Mouse (Mus musculus) granulocyte monocyte progenitor cell, adult 5-6 weeks (primary cell): Measurements from ENCODE around the gene Snta1. TPM values are rescaled to one million over a fixed set of nuclear protein-coding genes. Genes with fewer than 3 reads are reported as not detected.

ENCODE experiments used
- ATAC-seq: replicated peaks from 2 replicates; pipeline ENCODE4 v1.8.0; 2016; ENCODE audit warnings: mild to moderate bottlenecking, moderate TSS enrichment, inconsistent platforms; ENCODE audit not compliant: poor library complexity, severe bottlenecking
- total RNA-seq, 2 experiments: library from RNA; stranded (forward) in 1 of 2; stranded (reverse) in 1 of 2; fragments of 200-712, 200-1000 nt in 1 of 2; fragments of >200 nt in 1 of 2; fragmentation: Nextera tagmentation in 1 of 2; gene quantifications; 2 replicates each; pipeline ENCODE4 v1.2.3; 2014 to 2017

The Snta1 gene
- total RNA-seq, 2 experiments from 2014 or later: not detected

GRCm38 (mm10) chr2:154423548-154423947 lies 15.6 kb upstream of the Snta1 start:
- ATAC-seq: no peak

- no peak for ATAC-seq
Observed at GRCm38 (mm10) chr2:154422181-154422580, 14.3 kb upstream of the Snta1 start.

GRCm38 (mm10) chr2:154420942-154421731 lies 13.2 kb upstream of the Snta1 start:
- no peak for ATAC-seq

- ATAC-seq: no peak
Observed at GRCm38 (mm10) chr2:154419631-154420515, 12.0 kb upstream of the Snta1 start.

- no peak for ATAC-seq
Observed at GRCm38 (mm10) chr2:154418001-154418400, 10.1 kb upstream of the Snta1 start.

GRCm38 (mm10) chr2:154417107-154417506 lies 9.2 kb upstream of the Snta1 start:
- ATAC-seq: peak; percentile 65

- no peak for ATAC-seq
Observed at GRCm38 (mm10) chr2:154412018-154412666, 4.2 kb upstream of the Snta1 start.

GRCm38 (mm10) chr2:154410355-154410754 lies 2.5 kb upstream of the Snta1 start:
- no peak for ATAC-seq

GRCm38 (mm10) chr2:154407063-154407642 lies 746 bp downstream of the Snta1 start:
- no peak for ATAC-seq

GRCm38 (mm10) chr2:154405447-154405994 lies 2.4 kb downstream of the Snta1 start:
- no peak for ATAC-seq

- no peak for ATAC-seq
Observed at GRCm38 (mm10) chr2:154402811-154403210, 5.1 kb downstream of the Snta1 start.

- no peak for ATAC-seq
Observed at GRCm38 (mm10) chr2:154401976-154402375, 5.9 kb downstream of the Snta1 start.

- no peak for ATAC-seq
Observed at GRCm38 (mm10) chr2:154399325-154399724, 8.6 kb downstream of the Snta1 start.

GRCm38 (mm10) chr2:154398267-154398666 lies 9.6 kb downstream of the Snta1 start:
- ATAC-seq: no peak

- no peak for ATAC-seq
Observed at GRCm38 (mm10) chr2:154396529-154396928, 11.4 kb downstream of the Snta1 start.

GRCm38 (mm10) chr2:154394602-154395001 lies 13.3 kb downstream of the Snta1 start:
- no peak for ATAC-seq

GRCm38 (mm10) chr2:154390180-154390964 lies 17.5 kb downstream of the Snta1 start:
- no peak for ATAC-seq

GRCm38 (mm10) chr2:154379103-154379502 lies 28.8 kb downstream of the Snta1 start:
- ATAC-seq: no peak

- no peak for ATAC-seq
Observed at GRCm38 (mm10) chr2:154374807-154375601, 32.9 kb downstream of the Snta1 start.
